Mouse (Mus musculus): ENCODE results near the gene Cdk5rap3. TPM values are rescaled to one million over a fixed set of nuclear protein-coding genes. Genes with fewer than 3 reads are reported as not detected.

The Cdk5rap3 gene
- polyA plus RNA-seq, 1 experiment from 2014 or later: 52.5 TPM

DNA sequence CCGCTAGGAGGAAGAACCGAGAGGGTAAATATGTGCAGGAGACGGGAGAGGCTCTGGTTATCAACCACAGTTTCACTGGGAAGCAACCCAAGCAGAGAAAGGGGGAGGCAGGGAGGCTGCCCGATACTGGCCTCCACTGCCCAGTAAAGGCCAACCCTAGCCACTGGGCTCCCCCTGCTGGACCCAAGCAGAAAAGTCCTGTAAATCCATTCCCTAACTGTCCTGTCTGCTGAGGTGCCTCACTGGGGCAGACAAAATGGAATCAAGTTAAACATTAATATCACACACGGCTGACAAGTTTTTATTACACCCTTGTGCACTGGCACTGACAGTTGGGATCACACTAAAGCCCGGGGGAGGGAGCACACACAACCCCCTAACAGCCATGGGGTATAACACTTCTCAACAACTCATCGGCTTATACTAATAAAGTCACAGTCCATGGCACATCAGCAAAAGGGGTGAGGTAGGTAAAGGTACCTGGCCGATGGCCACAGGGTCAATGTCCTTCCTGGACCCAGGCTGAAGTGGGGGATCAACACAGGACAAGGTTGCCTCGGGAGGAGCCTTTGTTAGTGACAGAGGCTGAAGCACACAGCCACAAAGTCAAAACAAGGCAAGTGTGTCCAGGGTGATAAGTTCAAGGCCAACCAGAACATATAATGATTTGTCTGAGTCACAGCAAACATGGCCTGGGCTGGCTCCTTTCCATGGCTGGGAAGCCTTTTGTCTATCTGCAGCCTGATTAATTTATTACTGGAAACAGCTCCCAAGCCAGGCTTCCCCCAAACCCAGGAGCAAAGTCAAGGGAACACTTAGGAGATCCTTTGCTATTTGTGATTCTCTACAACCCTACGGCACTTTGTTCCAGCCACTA is 21.5 kb upstream of the Cdk5rap3 start:
- H3K9ac ChIP-seq (ENCODE audit: low read depth, low read length): no peak overlapping the region
- no peaks in the 10 kb centered on the region for H3K27me3 ChIP-seq (ENCODE audit: control insufficient read depth, insufficient read depth, low read length)
- WGBS (ENCODE audit: insufficient replicate concordance): 46% methylated on average over 10 of the region's 10 CpGs
- H3K4me1 ChIP-seq (ENCODE audit: control insufficient read depth, insufficient read depth, low read length): peaks cover 7% of the 10 kb centered on the region
- no peaks in the 10 kb centered on the region for H3K9me3 ChIP-seq (replicated peaks; ENCODE audit: control insufficient read depth, low read length)
- peak overlapping the region; percentile 22; the same call in 1 of the 2 replicates for H3K27ac ChIP-seq (ENCODE audit: low read depth, low read length)
- no peak overlapping the region for H3K4me3 ChIP-seq (ENCODE audit: low read depth, low read length)
- no peak; the same call in 1 of the 2 replicates for ATAC-seq (replicated peaks; ENCODE audit: insufficient number of reproducible peaks, low FRiP score, low TSS enrichment)
- no peak overlapping the region for H3K4me2 ChIP-seq
- H3K36me3 ChIP-seq (ENCODE audit: control insufficient read depth, insufficient read depth, low read length): no peaks in the 10 kb centered on the region; the same call in 1 of the 2 replicates

- WGBS (ENCODE audit: insufficient replicate concordance): 81% methylated on average over 9 of the region's 9 CpGs
- ATAC-seq (replicated peaks; ENCODE audit: insufficient number of reproducible peaks, low FRiP score, low TSS enrichment): no peak
Measured at GRCm38 (mm10) chr11:96935872-96936650, 19.8 kb upstream of the Cdk5rap3 start.

DNA sequence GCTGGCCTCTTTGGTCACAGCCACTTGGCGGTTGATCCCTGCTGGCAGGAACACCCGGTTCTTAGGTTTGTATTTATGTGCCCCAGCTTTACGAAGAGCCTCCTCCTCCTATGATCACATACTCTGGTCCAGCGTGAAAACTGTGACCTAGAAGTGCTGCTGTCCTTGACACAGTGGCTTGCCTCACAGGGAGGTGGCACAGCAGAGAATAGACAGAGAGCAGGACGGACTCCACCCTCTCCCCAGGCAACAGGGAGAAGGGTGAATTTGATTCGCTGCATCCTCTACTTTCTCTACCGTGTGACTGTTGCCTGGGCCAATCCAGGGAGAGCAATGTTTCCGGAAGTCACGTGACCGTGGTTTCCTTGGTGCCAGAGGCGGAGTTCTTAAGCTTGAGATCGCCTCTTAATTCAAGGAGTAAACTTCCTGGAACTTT is 18.6 kb upstream of the Cdk5rap3 start:
- peak overlapping the region; percentile 15; the same call in 1 of the 2 replicates for H3K4me3 ChIP-seq (ENCODE audit: low read depth, low read length)
- peaks cover 3% of the 10 kb centered on the region for H3K27me3 ChIP-seq (ENCODE audit: control insufficient read depth, insufficient read depth, low read length)
- H3K4me2 ChIP-seq: peak overlapping the region; percentile 50
- no peaks in the 10 kb centered on the region for H3K9me3 ChIP-seq (replicated peaks; ENCODE audit: control insufficient read depth, low read length)
- peaks cover 7% of the 10 kb centered on the region for H3K4me1 ChIP-seq (ENCODE audit: control insufficient read depth, insufficient read depth, low read length)
- H3K36me3 ChIP-seq (ENCODE audit: control insufficient read depth, insufficient read depth, low read length): no peaks in the 10 kb centered on the region; the same call in 1 of the 2 replicates
- 17% methylated on average over 12 of the region's 12 CpGs for WGBS (ENCODE audit: insufficient replicate concordance)
- peak overlapping the region; percentile 70 for H3K27ac ChIP-seq (ENCODE audit: low read depth, low read length)
- peak; percentile 90 for ATAC-seq (replicated peaks; ENCODE audit: insufficient number of reproducible peaks, low FRiP score, low TSS enrichment)
- H3K9ac ChIP-seq (ENCODE audit: low read depth, low read length): 0 out of 2 replicates have a peak overlapping the region, but pooled peaks have one; percentile 17

More at GRCm38 (mm10) chr11:96935872-96936650, 19.8 kb upstream of the Cdk5rap3 start:
- Histone ChIP-seq H3K4me1 (ENCODE audit: control insufficient read depth, insufficient read depth, low read length) (peaks cover 7% of the 10 kb centered on the region), H3K36me3 (ENCODE audit: control insufficient read depth, insufficient read depth, low read length) (no peaks in the 10 kb centered on the region; the same call in 1 of the 2 replicates), H3K27me3 (ENCODE audit: control insufficient read depth, insufficient read depth, low read length) (no peaks in the 10 kb centered on the region), H3K9ac (ENCODE audit: low read depth, low read length) (no peak overlapping the region), H3K9me3 (replicated peaks; ENCODE audit: control insufficient read depth, low read length) (no peaks in the 10 kb centered on the region), H3K4me2 (no peak overlapping the region), H3K4me3 (ENCODE audit: low read depth, low read length) (no peak overlapping the region), H3K27ac (ENCODE audit: low read depth, low read length) (no peak overlapping the region)

- WGBS (ENCODE audit: insufficient replicate concordance): 86% methylated on average over 13 of the region's 13 CpGs
Measured at GRCm38 (mm10) chr11:96933562-96934276, 17.4 kb upstream of the Cdk5rap3 start.

DNA sequence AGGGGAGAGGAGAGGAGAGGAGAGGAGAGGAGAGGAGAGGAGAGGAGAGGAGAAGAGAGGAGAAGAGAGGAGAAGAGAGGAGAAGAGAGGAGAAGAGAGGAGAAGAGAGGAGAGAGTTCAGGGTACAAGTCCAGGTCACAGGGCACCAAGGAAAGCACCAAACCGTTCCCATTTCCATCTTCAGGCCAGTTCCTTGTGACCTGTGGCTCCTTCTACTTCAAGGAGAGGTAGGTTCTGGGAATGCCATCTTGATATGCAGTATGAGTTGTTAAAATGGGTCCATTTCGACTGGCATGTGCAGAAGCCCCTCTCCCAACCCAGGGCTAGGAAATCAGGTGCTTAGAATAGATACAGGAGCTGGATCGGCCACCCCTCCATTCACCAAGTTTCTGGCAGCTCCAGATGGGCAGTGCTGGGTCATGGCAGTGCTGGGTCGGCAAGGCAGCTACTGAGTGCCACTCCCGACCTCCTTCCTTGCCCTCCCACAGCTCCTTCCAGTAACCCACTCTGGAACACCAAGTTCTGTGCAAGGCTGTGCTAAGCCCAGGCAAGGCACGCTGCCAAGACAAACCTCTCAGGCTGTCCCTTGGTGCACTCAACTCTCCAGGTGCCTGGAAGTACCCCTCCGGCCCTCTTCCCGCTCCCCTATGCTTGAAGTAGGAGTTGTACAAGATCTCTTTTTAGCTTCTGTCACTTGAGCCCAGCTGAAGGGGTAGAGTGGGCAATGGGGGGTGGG is 15.2 kb upstream of the Cdk5rap3 start:
- H3K9me3 ChIP-seq (replicated peaks; ENCODE audit: control insufficient read depth, low read length): no peaks in the 10 kb centered on the region
- no peak overlapping the region for H3K4me2 ChIP-seq
- 0 out of 2 replicates have a peak overlapping the region, but pooled peaks have one; percentile 6 for H3K9ac ChIP-seq (ENCODE audit: low read depth, low read length)
- no peak for ATAC-seq (replicated peaks; ENCODE audit: insufficient number of reproducible peaks, low FRiP score, low TSS enrichment)
- H3K27me3 ChIP-seq (ENCODE audit: control insufficient read depth, insufficient read depth, low read length): peaks cover 26% of the 10 kb centered on the region
- no peak overlapping the region for H3K4me3 ChIP-seq (ENCODE audit: low read depth, low read length)
- H3K4me1 ChIP-seq (ENCODE audit: control insufficient read depth, insufficient read depth, low read length): peaks cover 7% of the 10 kb centered on the region
- 50% methylated on average over 8 of the region's 8 CpGs for WGBS (ENCODE audit: insufficient replicate concordance)
- H3K27ac ChIP-seq (ENCODE audit: low read depth, low read length): no peak overlapping the region
- no peaks in the 10 kb centered on the region for H3K36me3 ChIP-seq (ENCODE audit: control insufficient read depth, insufficient read depth, low read length)

More at GRCm38 (mm10) chr11:96933562-96934276, 17.4 kb upstream of the Cdk5rap3 start:
- ATAC-seq (replicated peaks; ENCODE audit: insufficient number of reproducible peaks, low FRiP score, low TSS enrichment): no peak
- H3K4me3 ChIP-seq (ENCODE audit: low read depth, low read length): no peak overlapping the region
- H3K9ac ChIP-seq (ENCODE audit: low read depth, low read length): no peak overlapping the region
- no peaks in the 10 kb centered on the region for H3K36me3 ChIP-seq (ENCODE audit: control insufficient read depth, insufficient read depth, low read length)
- H3K4me2 ChIP-seq: no peak overlapping the region
- peaks cover 7% of the 10 kb centered on the region for H3K4me1 ChIP-seq (ENCODE audit: control insufficient read depth, insufficient read depth, low read length)
- H3K27ac ChIP-seq (ENCODE audit: low read depth, low read length): no peak overlapping the region
- H3K9me3 ChIP-seq (replicated peaks; ENCODE audit: control insufficient read depth, low read length): no peaks in the 10 kb centered on the region
- H3K27me3 ChIP-seq (ENCODE audit: control insufficient read depth, insufficient read depth, low read length): peaks cover 15% of the 10 kb centered on the region

DNA sequence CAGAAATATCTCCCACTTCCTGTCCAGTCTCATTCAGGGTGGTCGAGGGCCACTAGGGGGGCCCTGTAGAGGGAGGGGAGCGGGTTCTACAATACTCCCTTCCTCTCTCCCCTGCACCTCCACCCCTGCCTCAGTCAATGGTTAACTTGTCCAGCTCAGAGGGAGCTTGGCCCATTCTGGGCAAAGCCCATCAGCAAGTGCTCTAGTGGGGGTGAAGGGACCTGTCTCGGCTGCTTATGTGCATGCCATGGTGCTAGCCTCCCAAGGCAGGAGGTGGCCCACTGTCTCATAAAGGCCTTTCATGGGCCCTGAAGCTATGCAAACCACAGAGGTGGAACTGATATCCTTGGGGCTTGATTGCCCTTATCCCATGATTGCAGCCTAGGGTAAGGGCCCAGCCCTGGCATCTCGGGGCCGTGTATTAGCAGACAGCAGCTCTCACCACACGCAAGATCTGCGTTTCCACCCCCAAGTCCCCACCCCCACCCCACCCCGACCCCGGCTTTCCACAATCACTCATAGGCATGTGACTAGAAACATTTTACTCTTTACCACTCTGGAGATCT is 13.6 kb upstream of the Cdk5rap3 start:
- Histone ChIP-seq H3K27ac (ENCODE audit: low read depth, low read length) (no peak overlapping the region), H3K36me3 (ENCODE audit: control insufficient read depth, insufficient read depth, low read length) (no peaks in the 10 kb centered on the region), H3K4me3 (ENCODE audit: low read depth, low read length) (no peak overlapping the region), H3K27me3 (ENCODE audit: control insufficient read depth, insufficient read depth, low read length) (peaks cover 26% of the 10 kb centered on the region), H3K9ac (ENCODE audit: low read depth, low read length) (no peak overlapping the region), H3K9me3 (replicated peaks; ENCODE audit: control insufficient read depth, low read length) (no peaks in the 10 kb centered on the region), H3K4me2 (no peak overlapping the region), H3K4me1 (ENCODE audit: control insufficient read depth, insufficient read depth, low read length) (peaks cover 5% of the 10 kb centered on the region)
- no peak for ATAC-seq (replicated peaks; ENCODE audit: insufficient number of reproducible peaks, low FRiP score, low TSS enrichment)
- WGBS (ENCODE audit: insufficient replicate concordance): 57% methylated on average over 9 of the region's 9 CpGs

GRCm38 (mm10) chr11:96929096-96929765 is 12.9 kb upstream of the Cdk5rap3 start:
- Histone ChIP-seq H3K4me1 (ENCODE audit: control insufficient read depth, insufficient read depth, low read length) (no peaks in the 10 kb centered on the region), H3K36me3 (ENCODE audit: control insufficient read depth, insufficient read depth, low read length) (no peaks in the 10 kb centered on the region), H3K9ac (ENCODE audit: low read depth, low read length) (no peak overlapping the region), H3K27ac (ENCODE audit: low read depth, low read length) (no peak overlapping the region), H3K4me2 (no peak overlapping the region), H3K4me3 (ENCODE audit: low read depth, low read length) (no peak overlapping the region), H3K27me3 (ENCODE audit: control insufficient read depth, insufficient read depth, low read length) (peaks cover 26% of the 10 kb centered on the region), H3K9me3 (replicated peaks; ENCODE audit: control insufficient read depth, low read length) (no peaks in the 10 kb centered on the region)
- ATAC-seq (replicated peaks; ENCODE audit: insufficient number of reproducible peaks, low FRiP score, low TSS enrichment): no peak
- 11% methylated on average over 13 of the region's 13 CpGs for WGBS (ENCODE audit: insufficient replicate concordance)

All from heart, embryonic 11.5 days (tissue).